Mouse (Mus musculus) monocyte, adult 2 months (primary cell): Measurements from ENCODE around the gene Tenm4.

Experiments
- DNase-seq, 2 experiments: peaks; one replicate each; pipeline ENCODE4 v3.0.0; 2022; ENCODE audit warnings: low spot score in 2 of 2, low read depth in 1 of 2

Gene Tenm4

GRCm38 (mm10) chr7:96761151-96761550 lies 590.1 kb downstream of the Tenm4 start:
- DNase-seq = no peak

- DNase-seq = no peak
Measured at GRCm38 (mm10) chr7:96765321-96765960, 594.4 kb downstream of the Tenm4 start.

GRCm38 (mm10) chr7:96767090-96767489 lies 596.0 kb downstream of the Tenm4 start:
- no peak for DNase-seq

GRCm38 (mm10) chr7:96768718-96769117 lies 597.7 kb downstream of the Tenm4 start:
- no peak for DNase-seq

- DNase-seq = no peak
Measured at GRCm38 (mm10) chr7:96769784-96770183, 598.7 kb downstream of the Tenm4 start.

- no peak for DNase-seq
Measured at GRCm38 (mm10) chr7:96772966-96773365, 601.9 kb downstream of the Tenm4 start.

GRCm38 (mm10) chr7:96773585-96774225 lies 602.7 kb downstream of the Tenm4 start:
- DNase-seq = no peak

GRCm38 (mm10) chr7:96775080-96775486 lies 604.0 kb downstream of the Tenm4 start:
- no peak for DNase-seq

GRCm38 (mm10) chr7:96777938-96778600 lies 607.0 kb downstream of the Tenm4 start:
- no peak for DNase-seq

GRCm38 (mm10) chr7:96778601-96778969 lies 607.5 kb downstream of the Tenm4 start:
- no peak for DNase-seq

- no peak for DNase-seq
Measured at GRCm38 (mm10) chr7:96780556-96780955, 609.5 kb downstream of the Tenm4 start.

- DNase-seq = no peak
Measured at GRCm38 (mm10) chr7:96781068-96781467, 610.0 kb downstream of the Tenm4 start.

- no peak for DNase-seq
Measured at GRCm38 (mm10) chr7:96782686-96783085, 611.6 kb downstream of the Tenm4 start.

- DNase-seq = no peak
Measured at GRCm38 (mm10) chr7:96785808-96786207, 614.8 kb downstream of the Tenm4 start.

- DNase-seq = no peak
Measured at GRCm38 (mm10) chr7:96786262-96787044, 615.4 kb downstream of the Tenm4 start.

- DNase-seq = no peak
Measured at GRCm38 (mm10) chr7:96788135-96788534, 617.1 kb downstream of the Tenm4 start.

GRCm38 (mm10) chr7:96790326-96790725 lies 619.3 kb downstream of the Tenm4 start:
- peak in 1 of 2 experiments; percentile 19 for DNase-seq

- no peak for DNase-seq
Measured at GRCm38 (mm10) chr7:96792456-96793229, 621.6 kb downstream of the Tenm4 start.

GRCm38 (mm10) chr7:96796033-96796741 lies 625.1 kb downstream of the Tenm4 start:
- DNase-seq = no peak

- DNase-seq = no peak
Measured at GRCm38 (mm10) chr7:96796788-96797485, 625.9 kb downstream of the Tenm4 start.
